Mouse (Mus musculus): ENCODE results near the gene Mmp7.

Gene Mmp7

GRCm38 (mm10) chr9:7728997-7729396 is 37.1 kb downstream of the Mmp7 start:
- intact Hi-C loops (cut with DNase I) = no loop called here

DNA sequence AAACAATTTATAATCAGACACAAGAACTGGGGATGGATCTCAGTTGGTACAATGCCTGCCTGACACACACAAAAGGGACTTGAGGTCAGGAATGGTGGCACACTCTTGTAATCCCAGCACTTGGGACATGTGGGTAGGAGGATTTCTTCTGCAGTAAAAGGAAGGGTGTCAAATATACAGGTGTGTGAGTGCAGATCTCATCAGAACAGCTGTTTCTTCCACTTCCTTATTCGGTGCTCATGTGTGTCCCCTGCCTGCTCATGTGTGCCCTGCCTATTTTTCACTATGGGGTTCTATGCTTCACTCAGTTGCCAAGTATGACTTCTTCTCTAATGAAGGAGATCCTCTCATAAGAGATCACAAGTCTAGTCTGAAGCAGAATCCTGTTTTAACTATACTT is 50.8 kb downstream of the Mmp7 start:
- intact Hi-C loops (cut with DNase I) = no loop called here

DNA sequence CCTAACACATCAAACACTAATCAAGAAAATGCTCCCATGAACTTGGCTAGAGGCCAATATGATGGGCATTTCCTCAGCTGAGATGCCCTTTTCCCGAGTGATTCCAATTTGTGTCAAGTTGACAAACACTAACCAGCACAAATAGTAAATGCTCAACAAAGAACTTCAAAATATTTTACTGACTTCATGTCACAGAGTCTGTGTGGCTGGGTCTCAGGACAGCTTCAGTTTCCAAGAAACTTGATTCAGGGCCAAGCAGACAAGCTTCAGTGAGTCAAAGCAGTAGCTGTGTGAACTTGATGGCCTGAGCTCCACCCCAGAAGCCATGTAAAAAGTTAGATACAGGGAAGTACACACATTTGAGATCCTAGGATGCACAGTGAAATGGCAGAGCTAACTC is 52.3 kb downstream of the Mmp7 start:
- intact Hi-C loops (cut with DNase I) = no loop called here

- intact Hi-C loops (cut with DNase I) = no loop called here
Observed at GRCm38 (mm10) chr9:7748881-7749280, 57.0 kb downstream of the Mmp7 start.

Measured in adrenal gland (tissue).